Mouse (Mus musculus) cerebellum, adult 9-11 months (tissue): Measurements from ENCODE around the gene Snhg11.
"Not testable (repeated sequence)": the region's sequence is repeated elsewhere in the genome, so short reads cannot be mapped to it uniquely, and the experiment has no call there.

Source experiments
- DNase-seq: peaks from one replicate; pipeline ENCODE4 v3.0.0; 2022

The Snhg11 gene

GRCm38 (mm10) chr2:158370173-158370550 is 5.3 kb upstream of the Snhg11 start:
- no peak for DNase-seq

GRCm38 (mm10) chr2:158373061-158373460 is 2.4 kb upstream of the Snhg11 start:
- DNase-seq: no peak

- no peak for DNase-seq
These were observed 1.9 kb upstream of the Snhg11 start for GRCm38 (mm10) chr2:158373516-158373915.

GRCm38 (mm10) chr2:158376123-158376687 is 767 bp downstream of the Snhg11 start:
- peak; percentile 74 for DNase-seq

GRCm38 (mm10) chr2:158376798-158377197 is 1.4 kb downstream of the Snhg11 start:
- peak; percentile 72 for DNase-seq

- DNase-seq: peak; percentile 56
These were observed 2.4 kb downstream of the Snhg11 start for GRCm38 (mm10) chr2:158377811-158378210.

GRCm38 (mm10) chr2:158379354-158380078 is 4.1 kb downstream of the Snhg11 start:
- DNase-seq: peak; percentile 57

GRCm38 (mm10) chr2:158386072-158386471 is 10.6 kb downstream of the Snhg11 start:
- no peak for DNase-seq

- no peak for DNase-seq
These were observed 14.0 kb downstream of the Snhg11 start for GRCm38 (mm10) chr2:158389421-158389820.

- no peak for DNase-seq
These were observed 20.9 kb downstream of the Snhg11 start for GRCm38 (mm10) chr2:158396369-158396768.

- not testable (repeated sequence) for DNase-seq
These were observed 21.7 kb downstream of the Snhg11 start for GRCm38 (mm10) chr2:158397140-158397539.

- no peak for DNase-seq
These were observed 27.5 kb downstream of the Snhg11 start for GRCm38 (mm10) chr2:158402915-158403314.

GRCm38 (mm10) chr2:158408997-158409594 is 33.7 kb downstream of the Snhg11 start:
- DNase-seq: no peak

GRCm38 (mm10) chr2:158409595-158410021 is 34.2 kb downstream of the Snhg11 start, which contains the start of gene Ralgapb:
Ralgapb (plus strand) TSS chr2:158409848.
- peak; percentile 99 for DNase-seq

GRCm38 (mm10) chr2:158410022-158411014 is 34.9 kb downstream of the Snhg11 start:
- DNase-seq: peak; percentile 71

- no peak for DNase-seq
These were observed 37.8 kb downstream of the Snhg11 start for GRCm38 (mm10) chr2:158413240-158413639.

GRCm38 (mm10) chr2:158415826-158416225 is 40.4 kb downstream of the Snhg11 start:
- DNase-seq: no peak

GRCm38 (mm10) chr2:158418663-158419062 is 43.2 kb downstream of the Snhg11 start:
- DNase-seq: no peak
